Mouse (Mus musculus) CD4-positive, CD25-positive, alpha-beta regulatory T cell, adult 2 months (primary cell): ENCODE results near the gene Sytl4.

ENCODE experiments used
- DNase-seq: peaks from one replicate; pipeline ENCODE4 v3.0.0-alpha.2; 2012; ENCODE audit warnings: low read depth, low spot score

Sytl4 gene

DNA sequence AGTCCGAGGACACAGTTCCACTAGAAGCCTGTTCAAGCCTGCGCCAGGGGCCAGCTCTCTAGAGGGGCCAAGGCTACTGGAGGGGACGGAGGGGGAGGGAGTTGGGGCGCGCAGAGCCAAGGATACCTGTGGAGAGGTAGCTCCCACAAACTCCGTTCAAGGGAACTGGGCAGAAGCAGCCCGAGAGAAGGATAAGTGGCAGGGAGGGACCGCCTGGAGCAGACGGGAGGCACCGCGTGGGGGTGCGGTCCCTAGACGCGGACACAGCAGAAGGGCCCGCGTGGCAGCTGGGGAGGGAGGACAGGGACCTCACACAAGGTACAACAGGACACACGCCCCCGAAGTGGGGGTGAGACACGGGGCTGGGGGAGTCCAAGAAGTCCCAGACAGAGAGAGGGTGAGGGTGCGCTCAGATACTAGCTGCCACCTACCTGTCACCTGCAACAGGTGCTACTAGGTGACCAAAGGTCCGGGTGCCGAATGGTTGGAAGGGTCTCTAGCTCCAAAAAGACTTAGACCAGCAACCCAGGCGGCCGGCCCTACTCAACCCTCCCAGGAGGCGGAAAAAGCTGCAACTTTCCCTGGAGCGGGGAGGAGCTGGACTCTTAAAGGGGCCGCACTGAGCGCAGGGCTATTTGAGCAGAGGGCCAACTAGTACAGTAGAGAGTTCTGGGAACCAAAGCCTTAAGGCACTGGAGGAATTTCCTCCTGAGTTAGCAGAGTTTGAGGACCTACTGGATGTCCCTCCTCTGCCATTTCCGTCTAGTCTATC lies at the start of gene Sytl4:
TSS of gene Sytl4 (minus strand) at position 582 of the 772 bp plus-strand sequence.
- no peak for DNase-seq

DNA sequence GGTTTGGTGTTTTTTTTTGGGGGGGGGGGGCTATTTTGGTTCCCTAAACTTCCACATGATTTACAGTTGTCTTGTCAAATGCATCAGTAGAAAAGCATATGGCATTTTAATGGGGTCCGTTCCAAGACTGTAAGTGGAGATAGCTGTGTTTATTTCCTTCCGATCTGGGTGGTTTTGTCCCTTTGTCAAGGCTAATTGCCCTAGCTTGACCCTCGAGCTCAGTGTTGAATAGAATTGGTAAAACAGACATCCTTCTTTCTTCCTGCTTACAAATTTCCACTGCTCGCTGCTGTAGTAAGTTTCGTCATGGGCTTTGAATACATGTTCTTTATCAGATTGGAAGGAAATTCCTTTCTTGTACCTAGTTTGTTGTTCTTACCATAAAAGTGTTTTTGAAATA lies 39.1 kb upstream of the Sytl4 start:
- no peak for DNase-seq

DNA sequence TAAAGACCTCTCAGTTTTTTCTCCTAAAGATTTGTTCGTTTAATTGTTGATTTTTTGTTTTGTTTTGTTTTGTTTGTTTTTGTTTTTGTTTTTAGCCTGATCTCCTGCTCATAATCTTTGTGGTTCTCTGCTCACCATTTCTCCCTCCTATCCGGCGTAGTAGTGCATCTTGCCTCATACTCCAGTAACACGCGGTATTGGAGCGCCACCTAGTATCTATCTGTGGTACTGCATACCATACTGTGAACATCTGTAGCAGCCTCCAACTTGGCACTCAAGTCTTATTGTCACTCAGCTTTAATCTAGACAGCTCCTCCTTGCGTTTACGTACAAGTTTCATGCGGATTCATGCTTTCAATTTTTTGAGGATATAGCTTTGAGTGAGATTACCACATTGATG lies 37.4 kb upstream of the Sytl4 start:
- DNase-seq = peak; percentile 73

DNA sequence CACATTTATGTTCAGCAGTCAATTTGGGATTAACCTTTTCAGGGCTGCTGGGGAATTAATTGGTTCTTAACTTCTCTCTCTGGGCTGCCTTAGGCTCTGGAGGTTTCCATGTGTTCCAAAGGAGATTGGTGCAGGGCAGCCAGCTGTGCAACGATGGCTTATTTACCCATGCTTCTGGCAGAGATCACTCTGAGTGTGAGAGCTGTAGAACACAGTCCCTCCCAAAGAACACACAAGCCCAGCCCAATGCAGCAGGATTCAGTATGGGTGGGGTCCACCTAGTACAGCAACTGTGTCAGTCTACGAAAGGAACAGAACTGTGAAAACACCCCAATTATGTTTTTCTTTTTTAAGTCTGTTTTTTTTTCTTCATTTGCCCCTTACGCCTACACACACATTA lies 14.3 kb upstream of the Sytl4 start:
- DNase-seq = no peak

GRCm38 (mm10) chrX:133964615-133965014 lies 17.0 kb downstream of the Sytl4 start:
- DNase-seq = no peak

DNA sequence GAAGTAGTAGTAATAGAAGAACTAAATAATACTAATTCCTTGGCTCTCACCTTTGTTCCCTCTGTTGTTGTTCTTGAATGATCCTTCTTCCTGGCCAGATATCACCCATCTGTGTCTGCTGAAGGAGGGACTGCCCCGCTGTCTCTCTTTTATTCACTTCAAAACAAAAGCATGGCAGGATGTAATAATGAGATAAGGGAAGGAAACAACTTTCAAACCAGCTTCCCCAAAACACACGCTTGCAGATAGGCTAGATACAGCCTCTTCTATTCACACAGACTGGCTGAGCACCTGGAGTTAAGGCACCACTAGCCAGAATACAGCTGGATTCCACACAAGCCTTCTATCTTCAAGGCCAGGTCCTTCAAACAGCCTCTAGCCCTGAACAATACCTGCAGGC lies 21.0 kb downstream of the Sytl4 start:
- peak; percentile 16 for DNase-seq

GRCm38 (mm10) chrX:133954661-133955060 lies 27.0 kb downstream of the Sytl4 start:
- no peak for DNase-seq

- DNase-seq = peak; percentile 75
Measured at GRCm38 (mm10) chrX:133947427-133947826, 34.2 kb downstream of the Sytl4 start.

GRCm38 (mm10) chrX:133939561-133939960 lies 42.1 kb downstream of the Sytl4 start:
- DNase-seq = no peak

DNA sequence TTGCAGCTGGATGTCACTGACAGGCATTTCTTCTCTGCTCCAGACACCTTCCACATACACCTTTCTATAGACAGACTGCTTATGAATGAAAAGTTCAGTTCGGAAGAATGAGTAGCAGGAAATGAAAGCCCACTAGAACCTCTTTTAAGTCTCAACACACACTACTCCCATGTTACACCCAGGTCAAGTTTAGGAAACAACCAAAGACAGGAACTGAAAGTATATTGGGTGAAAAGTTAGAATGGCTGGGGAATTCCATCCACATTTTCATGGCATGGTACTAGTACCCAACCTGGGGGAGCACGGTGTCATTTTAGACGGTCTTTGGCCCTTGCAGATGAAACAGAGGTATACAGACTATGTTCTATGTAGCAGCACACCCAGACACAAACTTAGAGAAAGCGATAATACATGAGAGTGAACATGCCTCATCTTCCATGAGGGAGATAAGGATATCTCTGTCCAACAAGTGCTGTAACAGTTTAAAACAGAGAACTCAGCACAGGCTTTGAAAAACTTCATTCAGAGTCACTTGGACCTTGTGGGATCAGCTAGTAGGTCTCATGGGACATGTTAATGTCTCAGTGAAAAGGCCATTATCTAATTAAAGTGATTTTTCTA lies 44.9 kb downstream of the Sytl4 start:
- DNase-seq = no peak

DNA sequence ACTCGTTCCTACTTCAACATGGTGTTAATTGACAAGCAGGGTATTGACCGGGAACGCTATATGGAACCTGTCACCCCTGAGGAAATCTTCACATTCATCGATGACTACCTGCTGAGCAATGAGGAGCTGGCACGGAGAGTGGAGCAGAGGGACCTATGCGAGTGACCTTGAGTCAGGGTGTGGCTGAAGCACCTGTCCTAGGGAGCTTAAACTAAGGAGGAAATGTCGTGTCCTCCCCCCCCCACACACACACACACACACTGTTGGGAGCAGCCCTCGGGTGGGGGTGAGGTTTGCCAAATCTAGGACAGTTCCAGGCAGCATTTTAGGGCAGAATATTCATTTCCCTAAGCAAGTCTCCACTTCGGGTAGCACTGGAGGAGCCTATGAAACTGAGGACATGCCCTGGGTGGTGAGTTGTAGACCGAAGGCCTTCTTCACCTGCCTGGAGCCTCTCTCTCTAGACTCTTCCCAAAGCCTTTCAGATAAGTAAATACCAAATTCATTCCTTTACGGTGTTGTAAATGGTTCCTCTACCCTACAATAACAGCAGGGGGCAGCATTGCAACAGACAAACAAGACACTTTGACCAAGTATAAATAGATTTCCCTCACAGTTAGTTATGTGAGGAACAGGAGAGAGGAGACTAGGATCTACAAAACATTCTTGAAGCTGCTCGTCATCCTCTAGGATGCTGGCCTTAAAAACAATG lies 50.2 kb downstream of the Sytl4 start:
- DNase-seq = peak; percentile 66

GRCm38 (mm10) chrX:133926760-133927159 lies 54.9 kb downstream of the Sytl4 start:
- no peak for DNase-seq

GRCm38 (mm10) chrX:133921187-133921586 lies 60.4 kb downstream of the Sytl4 start:
- no peak for DNase-seq

- DNase-seq = no peak
Measured at GRCm38 (mm10) chrX:133914219-133914618, 67.4 kb downstream of the Sytl4 start.

GRCm38 (mm10) chrX:133913006-133913405 lies 68.6 kb downstream of the Sytl4 start:
- DNase-seq = no peak

DNA sequence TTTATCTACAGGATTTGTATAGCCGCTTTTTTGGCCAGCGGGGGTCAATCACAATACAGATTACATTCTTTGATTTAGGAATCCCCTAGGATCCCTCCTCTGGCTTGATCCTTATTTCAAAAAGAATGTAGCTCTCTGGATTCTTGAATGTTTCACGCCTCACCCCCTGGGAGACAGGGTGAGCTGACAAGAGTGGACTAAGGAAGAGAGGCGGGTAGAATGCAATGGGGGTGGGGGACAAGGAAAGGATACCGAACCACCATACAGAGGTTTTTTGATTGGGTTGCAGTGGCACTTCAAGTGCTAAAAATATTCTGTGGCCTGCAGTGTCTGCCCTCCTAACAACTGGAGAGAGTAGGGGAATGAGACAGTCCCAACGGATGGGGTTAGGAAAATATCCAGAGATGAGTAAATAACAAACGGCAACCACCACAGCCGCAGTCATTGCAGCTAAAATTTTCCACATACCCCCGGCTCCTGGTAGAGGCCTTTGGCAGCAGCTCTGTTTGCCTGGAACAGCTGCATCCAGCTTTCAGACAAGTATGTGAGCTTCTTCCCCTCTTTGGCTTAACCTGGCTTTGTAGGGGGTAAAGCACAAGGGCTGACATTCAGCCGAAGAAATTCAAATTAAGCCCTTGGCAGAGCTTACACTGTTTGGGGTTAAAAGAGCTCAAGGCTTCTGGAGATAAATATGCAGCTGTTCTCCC lies 70.1 kb downstream of the Sytl4 start:
- no peak for DNase-seq

DNA sequence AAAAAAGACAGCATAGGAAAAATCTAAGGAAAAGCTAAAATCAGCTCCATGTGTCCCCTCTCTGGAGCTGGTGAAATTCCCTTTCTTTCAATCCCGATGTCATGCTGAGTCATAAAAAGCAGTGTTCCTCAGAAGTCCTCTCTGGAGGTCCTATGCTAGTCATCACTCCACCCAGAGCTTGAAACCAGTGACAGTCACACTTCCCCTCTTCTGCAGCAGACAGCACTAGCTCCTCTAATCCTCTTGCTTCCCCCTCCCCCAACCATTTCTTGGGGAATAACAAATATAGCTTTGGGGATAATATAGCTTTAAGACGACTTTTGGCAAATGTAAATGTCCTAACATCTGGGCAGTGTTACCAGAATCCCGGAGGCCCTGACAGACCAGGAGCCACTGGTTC lies 73.4 kb downstream of the Sytl4 start, which contains the start of gene Srpx2:
TSS of gene Srpx2 (plus strand) at position 166 of the 400 bp plus-strand sequence.
- DNase-seq = no peak

DNA sequence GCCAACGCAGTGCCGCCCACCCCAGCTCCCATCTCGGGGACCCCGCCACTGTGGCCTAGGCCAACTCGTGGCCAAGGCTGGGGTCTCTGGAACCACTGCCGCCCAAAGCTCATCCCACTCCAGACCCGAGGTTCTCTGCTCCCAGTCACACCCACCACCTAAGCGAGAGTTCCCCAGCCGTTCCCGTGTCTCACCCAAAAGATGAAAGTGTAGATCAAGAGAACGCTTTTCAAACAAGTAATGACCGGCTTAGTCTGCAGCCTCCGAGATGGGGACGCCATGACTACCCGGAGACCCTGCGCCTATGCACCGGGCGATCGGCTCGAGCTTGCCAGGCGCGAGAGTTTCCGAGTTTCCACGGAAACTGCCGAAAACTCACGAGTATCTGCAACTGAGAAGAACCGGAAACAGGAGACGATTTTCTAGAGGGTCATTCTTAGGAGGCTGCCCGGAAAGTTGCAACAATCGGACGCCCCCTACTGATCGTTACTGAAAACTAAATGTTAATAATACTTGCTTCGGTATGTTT lies 83.5 kb downstream of the Sytl4 start, which contains the start of gene Tspan6:
TSS of gene Tspan6 (minus strand) at position 416 of the 529 bp plus-strand sequence.
- peak; percentile 85 for DNase-seq

DNA sequence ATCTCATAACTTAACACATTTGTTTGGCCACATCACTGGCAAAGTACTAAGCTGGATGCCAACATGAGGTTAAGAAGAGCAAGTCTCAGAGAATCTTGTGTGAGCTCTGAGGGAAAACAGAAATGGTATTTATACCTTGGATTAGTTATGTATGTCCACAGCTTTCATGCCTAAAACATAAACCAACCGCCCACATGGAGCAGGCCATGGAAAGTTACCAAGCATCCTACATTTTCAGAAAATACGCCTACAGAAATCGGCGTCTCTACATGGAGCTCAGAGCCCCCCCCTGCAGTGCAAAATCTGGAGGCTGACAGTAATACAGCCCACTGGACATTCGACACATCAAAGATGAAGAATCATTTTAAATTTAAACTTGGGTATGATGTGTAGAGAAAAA lies 93.5 kb downstream of the Sytl4 start:
- DNase-seq = no peak

GRCm38 (mm10) chrX:133887308-133887707 lies 94.3 kb downstream of the Sytl4 start:
- peak; percentile 10 for DNase-seq
